Comparison of ENCODE assay signal across 10 mouse cellular contexts in genomic region chr4:118526408-118527334, GRCm38 (mm10). TPM values are rescaled to one million over a fixed set of nuclear protein-coding genes. Genes with fewer than 3 reads are reported as not detected.
DNase-seq lines count a peak whose midpoint lies in the region; ATAC-seq lines count a peak whose summit lies in the region.
"Had no signal": no experiment of that assay in that cellular context is flagged by ENCODE, and none has a peak within 500 bp of the region (broad histone marks: within the 10 kb centered on the region; RNA-seq: fewer than 3 reads in every experiment).

2610528J11Rik (plus strand) TSS chr4:118526999.

- peak within 1 kb of the TSS; percentile 55; the same call in 1 of the 2 replicates for H3K27ac ChIP-seq in liver, embryonic 15.5 days (replicated peaks)
- H3K27ac ChIP-seq: heart, embryonic 13.5 days had no signal

- peak within 1 kb of the TSS; percentile 33 for H3K4me2 ChIP-seq in liver, embryonic 15.5 days
- H3K4me2 ChIP-seq: heart, embryonic 13.5 days had no signal

- no peak within 1 kb of the TSS for H3K4me3 ChIP-seq in megakaryocyte, embryonic 14.5 days (replicated peaks)
- H3K4me3 ChIP-seq in liver, embryonic 15.5 days (replicated peaks) = peak within 1 kb of the TSS; percentile 25
- H3K4me3 ChIP-seq: heart, embryonic 13.5 days had no signal

- DNase-seq in kidney, adult 8-10 months = peak; percentile 90 to 92
- DNase-seq in urinary bladder, postnatal 14 days (ENCODE audit: low spot score) = peak; percentile 84
- no peak for DNase-seq in right cerebral cortex, adult 18-20 months
- no peak for DNase-seq in retina, postnatal 1 day
- DNase-seq in natural killer cell, adult 2 months (ENCODE audit: low spot score in 2 of 2) = no peak
- DNase-seq: adrenal gland, postnatal 36 days had no signal

- peaks cover 30% of the 10 kb centered on the region for H3K4me1 ChIP-seq in megakaryocyte, embryonic 14.5 days
- peaks cover 3% of the 10 kb centered on the region; the same call in 1 of the 2 replicates for H3K4me1 ChIP-seq in liver, embryonic 15.5 days (replicated peaks)

- H3K9me3 ChIP-seq in megakaryocyte, embryonic 14.5 days = no peaks in the 10 kb centered on the region
- H3K9me3 ChIP-seq in liver, embryonic 15.5 days (replicated peaks) = no peaks in the 10 kb centered on the region
- H3K9me3 ChIP-seq: heart, embryonic 13.5 days had no signal

- no peak for ATAC-seq in megakaryocyte, adult 5-6 weeks (ENCODE audit: poor library complexity, severe bottlenecking)
- peak; percentile 58 for ATAC-seq in liver, embryonic 15.5 days (ENCODE audit: insufficient read depth)

- no peak within 1 kb of the TSS for H3K9ac ChIP-seq in liver, embryonic 15.5 days
- H3K9ac ChIP-seq: heart, embryonic 13.5 days had no signal

- peaks cover 91% of the 10 kb centered on the region for H3K36me3 ChIP-seq in megakaryocyte, embryonic 14.5 days (replicated peaks; ENCODE audit: low read length)
- H3K36me3 ChIP-seq in liver, embryonic 15.5 days (replicated peaks) = no peaks in the 10 kb centered on the region
- H3K36me3 ChIP-seq: heart, embryonic 13.5 days had no signal

- WGBS in liver, embryonic 15.5 days (ENCODE audit: insufficient replicate concordance) = 46% methylated on average over 17 of the region's 17 CpGs

- no peaks in the 10 kb centered on the region for H3K27me3 ChIP-seq in megakaryocyte, embryonic 14.5 days (replicated peaks)
- H3K27me3 ChIP-seq in liver, embryonic 15.5 days = no peaks in the 10 kb centered on the region

RNA-seq across cellular contexts. Expression of gene 2610528J11Rik, which starts in this region (rescaled TPM):
- polyA plus RNA-seq in megakaryocyte, embryonic 14.5 days (2012; ENCODE audit: insufficient read depth, low replicate concordance) = 64.9 and 160 TPM in 2 replicates
- not detected in 2 replicates for total RNA-seq in megakaryocyte, adult 5-6 weeks (2015)
- not detected in 2 replicates for total RNA-seq in megakaryocyte, adult 5-6 weeks (2017)
- 6.4 and 6.8 TPM in 2 replicates for polyA plus RNA-seq in liver, embryonic 15.5 days (2015; fragmentation: Nextera tagmentation; extraction: Ambion mirVana)
- total RNA-seq: adrenal gland, postnatal 36 days had no signal

Comparison
In these comparisons a context has a peak if more than half of its experiments do, and no peak if none do; other contexts are left out.
1. DNase-seq: peak in kidney, adult 8-10 months (2 of 2) and urinary bladder, postnatal 14 days (single experiment); none in right cerebral cortex, adult 18-20 months (single experiment), retina, postnatal 1 day (single experiment) and natural killer cell, adult 2 months (0 of 2).